Mouse (Mus musculus) frontal cortex, postnatal 14 days (tissue): ENCODE data around the gene Dcst1.

Experiments used
- DNase-seq, 2 experiments: peaks; one replicate each; pipeline ENCODE4 v3.0.0; 2022; ENCODE audit warnings: low spot score in 2 of 2

The Dcst1 gene

DNA sequence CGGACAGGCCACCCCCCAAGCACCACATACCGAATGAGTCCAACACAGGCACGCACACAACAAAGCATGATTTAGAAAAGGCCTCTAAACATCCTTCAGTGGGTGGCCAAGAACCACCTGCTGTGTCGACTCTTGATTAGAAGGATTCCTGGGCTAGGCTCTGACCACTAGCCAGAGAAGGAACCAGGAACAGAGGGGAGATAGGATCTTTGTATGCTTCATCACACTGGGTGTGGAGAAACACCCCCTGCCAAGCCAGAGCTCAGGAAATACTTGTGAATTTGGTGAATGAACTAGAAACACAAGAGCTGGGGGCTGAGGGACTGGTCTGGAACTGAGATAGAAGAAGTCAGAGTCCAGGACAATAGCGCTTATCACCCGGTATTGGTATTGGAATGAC, 28.5 kb downstream of the Dcst1 start:
- no peak for DNase-seq

- no peak for DNase-seq
Measured at GRCm38 (mm10) chr3:89333053-89333452, 32.0 kb downstream of the Dcst1 start.

DNA sequence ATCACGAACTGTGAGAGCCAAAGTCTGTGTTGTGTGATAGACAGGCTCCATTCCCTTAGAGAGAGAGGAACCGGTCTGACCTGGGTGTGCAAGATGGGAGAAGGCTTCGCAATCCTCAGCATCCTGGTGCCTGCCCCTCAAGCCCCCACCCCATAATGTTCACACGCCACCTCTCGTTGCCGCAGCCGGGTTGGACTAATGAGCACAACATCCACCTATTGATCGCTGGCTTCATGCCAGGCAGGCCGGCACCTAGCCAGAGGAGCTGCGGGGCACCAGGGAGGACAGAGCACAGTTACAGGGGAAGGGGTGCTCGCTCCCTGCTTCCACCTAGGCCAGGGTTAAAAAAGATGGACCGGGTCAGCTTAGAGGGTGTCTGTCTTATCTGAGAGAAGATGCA, 32.6 kb downstream of the Dcst1 start:
- no peak for DNase-seq

DNA sequence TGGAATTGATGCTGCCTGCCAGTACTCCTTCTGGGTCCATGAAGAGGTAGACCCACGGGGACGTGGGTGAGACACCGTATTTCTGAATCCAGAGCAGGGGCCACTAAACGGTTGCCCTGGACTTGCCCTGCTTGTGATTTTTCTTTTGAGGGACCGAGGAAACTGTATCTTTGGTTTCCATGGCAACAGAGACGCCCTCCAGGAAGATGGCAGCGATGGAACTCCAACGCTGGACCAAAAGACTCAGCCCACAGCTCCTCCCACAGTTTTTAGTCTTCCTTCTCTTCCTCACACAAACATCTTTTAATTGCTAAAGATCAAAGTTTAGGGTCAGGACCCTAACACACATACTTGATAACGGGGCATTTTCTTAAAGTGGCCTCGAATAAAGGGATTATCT, 33.0 kb downstream of the Dcst1 start:
- DNase-seq = no peak

- no peak for DNase-seq
Measured at GRCm38 (mm10) chr3:89331561-89331960, 33.5 kb downstream of the Dcst1 start.

DNA sequence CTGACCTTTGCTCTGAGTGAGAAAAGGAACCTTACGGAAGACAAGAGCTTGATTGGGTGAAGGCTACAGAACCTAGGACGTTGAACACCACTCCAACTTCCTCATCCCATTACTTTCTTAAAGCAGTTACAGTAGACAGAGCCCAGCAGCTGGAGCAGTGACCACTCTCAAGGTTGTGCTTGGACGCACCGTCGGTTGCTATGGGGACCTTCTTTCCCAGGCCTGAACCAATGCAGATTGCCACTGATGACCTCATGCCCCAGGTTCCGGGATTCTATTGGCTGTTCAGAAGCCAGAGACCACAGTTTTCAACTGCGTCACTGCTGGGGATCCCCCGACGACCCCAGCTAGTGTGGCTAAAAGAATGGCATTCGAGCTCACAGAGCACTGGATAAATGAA, 34.1 kb downstream of the Dcst1 start:
- no peak for DNase-seq

- no peak for DNase-seq
Measured at GRCm38 (mm10) chr3:89330346-89330745, 34.7 kb downstream of the Dcst1 start.

GRCm38 (mm10) chr3:89328623-89329022, 36.4 kb downstream of the Dcst1 start:
- DNase-seq = no peak

- no peak for DNase-seq
Measured at GRCm38 (mm10) chr3:89327371-89327870, 37.6 kb downstream of the Dcst1 start.

DNA sequence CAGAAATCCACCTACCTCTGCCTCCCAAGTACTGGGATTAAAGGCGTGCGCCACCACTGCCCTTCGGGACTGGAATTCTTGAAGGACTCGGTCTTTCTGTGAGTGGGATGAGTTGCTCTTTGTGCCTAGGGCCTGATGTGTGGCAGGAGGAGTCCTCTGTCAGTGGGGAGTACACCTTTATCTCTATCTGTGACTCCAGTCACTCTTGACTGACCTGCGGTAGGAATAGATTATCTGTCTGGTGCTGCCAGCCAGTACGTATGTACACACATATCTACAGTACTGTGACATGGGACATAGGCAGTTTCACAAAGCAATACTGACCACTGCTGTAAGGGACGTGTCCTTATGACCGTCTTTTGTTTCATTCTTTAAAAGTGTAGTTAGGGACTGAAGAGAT, 39.2 kb downstream of the Dcst1 start:
- no peak for DNase-seq

- DNase-seq = peak; percentile 80 to 85
Measured at GRCm38 (mm10) chr3:89322514-89323165, 42.4 kb downstream of the Dcst1 start, which contains the start of gene Efna3. Gene Efna3 (minus strand): TSS chr3:89322965.

GRCm38 (mm10) chr3:89322131-89322500, 42.9 kb downstream of the Dcst1 start:
- DNase-seq = no peak

DNA sequence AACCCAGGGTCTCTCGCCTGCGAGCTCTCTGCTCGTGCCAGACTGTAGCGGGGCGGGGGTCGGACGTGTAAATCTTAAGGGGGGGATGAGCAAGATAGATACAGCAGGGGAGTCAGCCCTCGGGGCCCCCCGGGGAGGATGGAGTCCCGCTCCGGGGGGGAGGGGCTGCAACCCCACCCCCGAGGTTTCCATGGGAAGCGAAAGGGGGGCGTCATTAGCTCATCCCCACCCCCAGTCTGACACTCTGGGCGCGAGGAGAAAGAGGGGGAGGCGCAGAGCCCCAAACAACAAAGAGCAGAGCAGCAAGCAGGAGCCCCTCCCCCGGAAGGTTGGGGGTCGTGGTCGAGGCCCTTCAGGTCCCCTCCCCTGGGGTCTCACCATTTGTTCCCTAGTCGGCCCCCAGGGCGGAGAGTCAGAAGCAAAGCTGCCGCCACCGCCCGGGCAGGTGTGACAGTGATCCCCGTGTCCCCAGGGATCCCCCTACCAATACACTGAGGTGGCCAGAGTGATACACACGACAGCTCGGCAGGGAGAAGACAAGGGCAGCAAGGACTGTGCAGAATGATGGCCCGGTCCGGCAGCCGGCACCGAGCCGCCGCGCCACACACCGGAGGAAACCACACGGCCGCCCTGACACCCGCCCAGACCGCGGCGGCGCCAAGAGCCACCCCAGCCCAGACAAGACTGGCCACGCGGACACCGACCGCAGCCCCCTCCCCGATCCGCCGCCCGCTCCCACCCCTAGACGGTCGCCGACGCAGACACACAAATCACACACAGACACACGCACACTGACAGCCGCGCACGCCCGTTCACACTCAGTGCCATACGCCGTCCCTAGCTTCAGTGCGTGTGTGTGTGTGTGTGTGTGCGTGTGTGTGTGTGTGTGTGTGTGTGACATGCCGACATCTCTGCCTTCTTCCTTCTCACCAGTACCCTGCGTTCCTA, 43.6 kb downstream of the Dcst1 start:
- peak; percentile 29 to 50 for DNase-seq

DNA sequence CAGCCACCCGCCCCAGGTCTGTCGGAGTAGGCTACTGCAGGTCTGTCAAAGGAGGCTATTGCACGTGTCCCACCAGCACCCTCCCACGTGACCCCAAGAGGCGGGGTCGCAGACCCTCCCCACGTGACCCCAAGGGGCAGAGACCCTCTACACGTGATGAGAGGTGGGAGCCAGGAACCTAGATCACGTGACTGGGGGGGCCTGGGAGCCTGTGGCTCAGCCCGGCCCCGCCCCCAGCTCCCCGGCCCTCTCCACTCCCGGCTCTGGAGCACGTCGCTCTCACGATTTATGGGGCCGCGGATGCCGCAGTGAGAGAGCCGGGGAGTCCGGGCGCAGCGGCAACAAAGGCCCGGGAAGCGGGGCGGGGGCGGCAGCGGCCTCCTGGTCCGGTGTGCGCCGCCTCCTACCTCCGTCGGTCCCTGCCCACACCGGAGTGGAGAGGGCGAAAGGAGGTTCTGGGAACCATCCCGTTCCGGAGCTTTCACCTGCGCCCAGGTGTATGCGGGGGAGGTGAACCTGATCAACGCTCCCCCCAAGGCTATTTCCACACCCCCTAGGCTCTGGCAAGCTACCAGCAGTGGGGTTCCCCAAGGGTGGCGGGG, 44.4 kb downstream of the Dcst1 start:
- peak; percentile 55 to 67 for DNase-seq

DNA sequence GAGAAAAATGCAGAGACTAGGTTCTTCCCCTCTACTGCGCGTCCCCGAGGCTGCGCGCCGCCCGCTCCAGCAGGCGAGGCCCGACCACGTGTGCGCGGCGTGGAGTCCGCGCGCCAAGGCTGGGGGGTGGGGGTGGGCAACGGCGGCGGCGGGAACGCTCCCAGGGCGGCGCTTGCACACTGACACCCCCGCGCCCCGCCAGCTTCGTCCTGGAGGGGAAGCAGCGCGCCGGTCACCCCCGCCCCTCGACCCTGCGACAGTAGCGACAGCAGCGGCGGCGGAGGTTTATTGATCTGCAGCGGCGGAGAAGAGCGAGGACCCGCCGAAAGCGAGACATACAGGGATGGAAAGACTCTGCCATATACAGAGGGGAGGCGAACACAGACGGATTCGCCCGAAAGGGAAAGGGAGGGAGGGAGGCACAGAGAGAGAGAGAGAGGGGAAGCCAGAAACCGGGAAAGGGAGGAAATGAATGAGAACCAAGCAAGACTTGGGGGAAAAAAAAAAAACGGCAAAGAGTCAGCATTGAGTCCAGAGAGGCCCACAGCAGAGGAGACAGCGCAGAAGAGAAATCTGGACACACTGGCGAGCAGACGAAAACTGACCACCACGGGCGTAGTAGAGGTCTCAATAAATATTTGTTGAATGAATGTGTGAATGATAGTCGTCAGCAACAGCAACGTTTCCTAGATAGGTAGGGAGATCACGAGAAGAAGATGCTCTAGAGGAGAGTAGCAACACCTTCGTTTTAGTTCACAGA, 45.3 kb downstream of the Dcst1 start:
- DNase-seq = peak in 1 of 2 experiments; percentile 22

GRCm38 (mm10) chr3:89318971-89319590, 46.0 kb downstream of the Dcst1 start:
- DNase-seq = no peak

- no peak for DNase-seq
Measured at GRCm38 (mm10) chr3:89318316-89318715, 46.7 kb downstream of the Dcst1 start.

DNA sequence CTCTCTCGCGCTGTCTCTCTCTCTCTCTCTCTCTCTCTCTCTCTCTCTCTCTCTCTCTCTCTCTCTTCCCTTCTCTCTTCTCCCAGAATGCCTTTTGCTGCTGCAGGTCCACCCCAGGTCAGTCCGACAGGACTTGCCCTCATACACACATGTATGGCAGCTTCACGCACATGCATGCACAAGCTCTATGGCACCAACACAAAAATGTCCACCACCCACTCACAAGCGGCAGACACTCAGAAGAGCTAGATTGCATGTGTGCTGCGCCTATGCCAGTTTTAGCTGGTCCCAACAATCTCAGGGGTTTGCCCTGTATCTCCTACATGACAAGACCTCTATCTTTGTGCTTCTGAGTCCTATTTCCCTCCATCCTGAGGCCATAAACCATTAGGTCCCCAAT, 47.8 kb downstream of the Dcst1 start:
- no peak for DNase-seq

- DNase-seq = peak; percentile 81 to 87
Measured at GRCm38 (mm10) chr3:89316833-89317232, 48.2 kb downstream of the Dcst1 start.

DNA sequence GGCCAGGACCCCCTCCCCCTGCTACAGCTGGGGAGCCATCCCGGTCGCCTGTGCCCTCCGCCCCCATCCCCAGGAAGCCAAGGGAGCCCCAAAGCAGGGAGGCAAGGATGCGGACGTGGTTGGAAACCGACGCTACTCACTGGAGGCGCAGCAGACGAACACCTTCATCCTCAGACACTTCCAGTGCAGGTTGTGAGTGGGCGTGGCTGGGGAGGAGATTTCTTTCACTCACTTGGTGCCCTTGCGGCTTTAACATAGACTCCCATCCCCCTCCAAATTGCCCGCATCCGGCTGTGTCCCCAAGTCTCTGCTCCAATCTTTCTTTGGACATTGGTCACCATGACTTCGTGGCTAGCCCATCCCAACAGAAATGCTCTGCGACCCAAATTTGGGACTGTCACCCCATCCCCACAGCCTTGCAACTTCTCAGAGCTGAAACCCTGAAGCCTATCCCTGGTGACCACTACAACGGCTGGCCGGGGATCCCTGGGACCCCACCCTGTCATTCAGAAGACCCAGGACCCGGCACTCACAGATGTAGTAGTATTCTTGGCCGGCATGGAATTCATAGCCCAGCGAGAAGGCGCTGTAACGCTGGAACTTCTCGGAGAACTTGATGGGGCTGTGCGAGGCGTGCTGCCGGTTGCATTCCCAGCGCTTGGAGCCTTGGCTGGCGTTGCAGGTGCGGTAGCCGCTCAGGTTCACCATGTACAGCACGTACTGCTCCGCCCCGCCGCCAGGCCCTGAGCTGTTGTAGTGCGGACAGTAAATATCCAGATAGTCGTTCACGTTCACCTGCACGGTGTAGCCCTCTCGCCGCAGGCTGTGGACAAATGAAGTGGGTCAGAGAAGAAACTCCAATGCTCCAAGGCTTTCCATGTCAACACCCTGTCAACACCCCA, 48.9 kb downstream of the Dcst1 start:
- no peak for DNase-seq
